Mouse (Mus musculus): ENCODE measurements around the gene Adam23. TPM values are rescaled to one million over a fixed set of nuclear protein-coding genes. Genes with fewer than 3 reads are reported as not detected.

Gene Adam23
- polyA plus RNA-seq, 1 experiment from 2014 or later, result 0.49 TPM

GRCm38 (mm10) chr1:63446047-63446704 is 485 bp downstream of the Adam23 start:
- Histone ChIP-seq H3K9ac (no peak overlapping the region), H3K4me1 (no peaks in the 10 kb centered on the region), H3K4me2 (peak overlapping the region; percentile 71), H3K4me3 (peak overlapping the region; percentile 53), H3K36me3 (no peaks in the 10 kb centered on the region), H3K9me3 (replicated peaks) (no peaks in the 10 kb centered on the region), H3K27me3 (replicated peaks) (peaks cover 71% of the 10 kb centered on the region), H3K27ac (no peak overlapping the region)
- no peak for ATAC-seq
- 2% methylated on average over 44 of the region's 68 CpGs for WGBS (ENCODE audit: insufficient replicate concordance)

DNA sequence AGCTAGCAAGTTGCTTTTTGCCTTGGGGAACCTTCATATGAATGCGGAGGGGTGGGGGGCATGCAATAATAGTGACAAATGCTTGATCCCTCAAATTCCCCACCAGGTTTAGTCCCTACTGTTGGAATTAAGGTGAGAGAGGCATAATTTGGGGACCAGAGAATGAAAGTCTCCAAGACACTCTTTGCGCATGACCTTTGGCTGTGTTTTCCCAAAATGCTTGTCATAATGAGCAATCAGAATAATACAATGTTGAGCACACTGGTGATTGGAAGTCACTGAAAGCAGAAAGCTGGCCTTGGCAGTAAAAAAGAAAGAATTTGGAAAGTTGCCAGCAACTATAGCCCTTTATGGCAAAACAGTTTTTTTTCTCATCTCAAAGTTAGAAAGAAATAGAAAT is 1.0 kb downstream of the Adam23 start:
- Histone ChIP-seq H3K27me3 (replicated peaks) (peaks cover 67% of the 10 kb centered on the region), H3K4me2 (peak overlapping the region; percentile 71), H3K4me3 (no peak overlapping the region), H3K27ac (no peak overlapping the region), H3K9ac (no peak overlapping the region), H3K9me3 (replicated peaks) (no peaks in the 10 kb centered on the region), H3K36me3 (no peaks in the 10 kb centered on the region), H3K4me1 (no peaks in the 10 kb centered on the region)
- 67% methylated on average over 2 of the region's 2 CpGs for WGBS (ENCODE audit: insufficient replicate concordance)
- ATAC-seq, result no peak

- H3K27me3 ChIP-seq (replicated peaks), result peaks cover 45% of the 10 kb centered on the region
- no peak overlapping the region for H3K9ac ChIP-seq
- WGBS (ENCODE audit: insufficient replicate concordance), result 48% methylated on average over 4 of the region's 4 CpGs
- H3K4me2 ChIP-seq, result no peak overlapping the region
- ATAC-seq, result no peak
- no peak overlapping the region for H3K4me3 ChIP-seq
- no peaks in the 10 kb centered on the region for H3K36me3 ChIP-seq
- H3K27ac ChIP-seq, result no peak overlapping the region
- peaks cover 7% of the 10 kb centered on the region; the same call in 1 of the 2 replicates for H3K4me1 ChIP-seq
- no peaks in the 10 kb centered on the region for H3K9me3 ChIP-seq (replicated peaks)
Observed at GRCm38 (mm10) chr1:63450091-63450490, 4.4 kb downstream of the Adam23 start.

- H3K4me3 ChIP-seq, result no peak overlapping the region
- no peaks in the 10 kb centered on the region for H3K9me3 ChIP-seq (replicated peaks)
- H3K27ac ChIP-seq, result no peak overlapping the region
- ATAC-seq, result peak; percentile 79
- H3K27me3 ChIP-seq (replicated peaks), result peaks cover 12% of the 10 kb centered on the region
- no peaks in the 10 kb centered on the region for H3K36me3 ChIP-seq
- H3K4me1 ChIP-seq, result peaks cover 11% of the 10 kb centered on the region; the same call in 1 of the 2 replicates
- no peak overlapping the region for H3K9ac ChIP-seq
- 11% methylated on average over 5 of the region's 5 CpGs for WGBS (ENCODE audit: insufficient replicate concordance)
- H3K4me2 ChIP-seq, result no peak overlapping the region
Observed at GRCm38 (mm10) chr1:63453332-63453887, 7.7 kb downstream of the Adam23 start.

- H3K36me3 ChIP-seq, result no peaks in the 10 kb centered on the region
- 53% methylated on average over 8 of the region's 8 CpGs for WGBS (ENCODE audit: insufficient replicate concordance)
- no peak overlapping the region for H3K4me2 ChIP-seq
- H3K9me3 ChIP-seq (replicated peaks), result no peaks in the 10 kb centered on the region
- ATAC-seq, result no peak
- no peak overlapping the region for H3K27ac ChIP-seq
- H3K27me3 ChIP-seq (replicated peaks), result no peaks in the 10 kb centered on the region
- H3K4me3 ChIP-seq, result no peak overlapping the region
- H3K9ac ChIP-seq, result no peak overlapping the region
- peaks cover 10% of the 10 kb centered on the region; the same call in 1 of the 2 replicates for H3K4me1 ChIP-seq
Observed at GRCm38 (mm10) chr1:63457801-63458519, 12.3 kb downstream of the Adam23 start.

DNA sequence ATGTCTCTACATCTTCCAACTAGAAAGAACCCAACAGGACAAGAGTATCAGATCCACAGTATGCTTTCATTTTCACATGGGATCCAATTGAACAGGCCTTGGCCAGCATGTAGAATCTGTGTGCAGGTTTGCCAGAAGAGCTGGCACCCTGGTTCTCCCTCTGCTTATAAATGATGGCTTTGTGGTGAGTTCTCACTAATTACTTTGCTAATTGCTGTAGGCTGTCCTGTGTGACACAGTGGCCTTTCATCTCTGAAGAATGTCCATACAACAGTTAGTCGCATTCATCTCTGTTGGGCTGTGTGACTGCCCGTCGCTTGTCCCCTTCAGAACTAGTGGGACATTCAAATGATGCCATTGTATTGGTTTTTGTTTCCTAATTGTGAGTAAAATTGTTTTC is 13.5 kb downstream of the Adam23 start:
- no peaks in the 10 kb centered on the region for H3K9me3 ChIP-seq (replicated peaks)
- no peaks in the 10 kb centered on the region for H3K27me3 ChIP-seq (replicated peaks)
- no peak for ATAC-seq
- no peaks in the 10 kb centered on the region for H3K36me3 ChIP-seq
- no peak overlapping the region for H3K4me3 ChIP-seq
- no peak overlapping the region for H3K9ac ChIP-seq
- H3K27ac ChIP-seq, result no peak overlapping the region
- H3K4me2 ChIP-seq, result no peak overlapping the region
- peaks cover 5% of the 10 kb centered on the region; the same call in 1 of the 2 replicates for H3K4me1 ChIP-seq
- WGBS (ENCODE audit: insufficient replicate concordance), result 86% methylated on average over 3 of the region's 3 CpGs

DNA sequence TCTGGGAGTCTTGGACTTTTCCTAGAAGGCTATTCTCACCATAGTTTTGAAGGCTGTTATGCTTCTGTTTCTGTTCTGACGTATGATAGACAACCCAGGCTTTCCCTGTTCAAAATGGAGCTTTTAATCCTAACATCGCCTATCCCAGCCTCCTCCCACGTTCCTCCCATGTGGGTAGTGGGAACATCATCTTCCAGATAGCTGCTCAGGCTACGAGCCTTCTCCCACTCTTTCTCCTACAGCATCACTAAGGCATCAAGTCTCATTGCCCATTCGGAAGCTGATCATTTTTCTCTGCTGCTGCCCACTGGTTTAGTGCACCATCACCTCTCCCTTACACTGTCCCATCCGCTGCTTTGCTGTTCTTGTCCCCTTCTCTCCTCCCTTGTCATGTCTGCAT is 14.2 kb downstream of the Adam23 start:
- no peak for ATAC-seq
- WGBS (ENCODE audit: insufficient replicate concordance), result 68% methylated on average over 6 of the region's 6 CpGs
- no peak overlapping the region for H3K4me3 ChIP-seq
- H3K36me3 ChIP-seq, result no peaks in the 10 kb centered on the region
- no peak overlapping the region for H3K27ac ChIP-seq
- no peak overlapping the region for H3K9ac ChIP-seq
- no peak overlapping the region for H3K4me2 ChIP-seq
- no peaks in the 10 kb centered on the region for H3K9me3 ChIP-seq (replicated peaks)
- no peaks in the 10 kb centered on the region for H3K27me3 ChIP-seq (replicated peaks)
- peaks cover 5% of the 10 kb centered on the region; the same call in 1 of the 2 replicates for H3K4me1 ChIP-seq

GRCm38 (mm10) chr1:63464441-63464840 is 18.8 kb downstream of the Adam23 start:
- H3K27ac ChIP-seq, result no peak overlapping the region
- no peaks in the 10 kb centered on the region for H3K36me3 ChIP-seq
- H3K27me3 ChIP-seq (replicated peaks), result no peaks in the 10 kb centered on the region
- H3K9me3 ChIP-seq (replicated peaks), result no peaks in the 10 kb centered on the region
- H3K9ac ChIP-seq, result no peak overlapping the region
- ATAC-seq, result no peak
- no peak overlapping the region for H3K4me3 ChIP-seq
- H3K4me1 ChIP-seq, result no peaks in the 10 kb centered on the region
- H3K4me2 ChIP-seq, result no peak overlapping the region
- WGBS (ENCODE audit: insufficient replicate concordance), result 55% methylated on average over 1 of the region's 1 CpGs

GRCm38 (mm10) chr1:63473272-63473671 is 27.6 kb downstream of the Adam23 start:
- Histone ChIP-seq H3K4me2 (no peak overlapping the region), H3K27me3 (replicated peaks) (no peaks in the 10 kb centered on the region; the same call in 1 of the 2 replicates), H3K36me3 (no peaks in the 10 kb centered on the region), H3K4me3 (no peak overlapping the region), H3K27ac (no peak overlapping the region), H3K9me3 (replicated peaks) (no peaks in the 10 kb centered on the region), H3K9ac (no peak overlapping the region), H3K4me1 (no peaks in the 10 kb centered on the region)
- no peak for ATAC-seq
- WGBS (ENCODE audit: insufficient replicate concordance), result 67% methylated on average over 2 of the region's 2 CpGs

DNA sequence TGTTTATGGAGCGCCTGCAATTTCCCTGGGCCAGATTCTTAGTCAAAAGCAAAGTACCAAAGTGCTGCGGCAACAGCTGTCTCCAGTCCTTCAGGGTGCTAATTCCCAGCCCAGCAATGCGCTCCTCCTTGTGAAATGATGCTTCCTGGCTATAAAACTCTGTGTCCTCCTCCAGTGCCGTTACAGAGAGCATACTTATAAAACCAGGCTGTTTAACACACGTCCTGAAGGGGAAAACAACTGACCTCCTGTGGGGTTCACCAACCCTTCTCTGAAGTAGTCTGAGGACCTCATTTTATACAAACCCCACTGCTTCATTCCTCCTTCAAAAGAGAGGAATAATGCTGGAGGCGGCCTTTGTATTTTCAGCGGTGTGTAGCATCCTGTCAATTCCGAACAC is 28.0 kb downstream of the Adam23 start:
- Histone ChIP-seq H3K4me1 (no peaks in the 10 kb centered on the region), H3K9ac (no peak overlapping the region), H3K4me2 (no peak overlapping the region), H3K9me3 (replicated peaks) (no peaks in the 10 kb centered on the region), H3K4me3 (no peak overlapping the region), H3K27me3 (replicated peaks) (no peaks in the 10 kb centered on the region; the same call in 1 of the 2 replicates), H3K27ac (no peak overlapping the region), H3K36me3 (no peaks in the 10 kb centered on the region)
- 69% methylated on average over 8 of the region's 8 CpGs for WGBS (ENCODE audit: insufficient replicate concordance)
- ATAC-seq, result no peak

DNA sequence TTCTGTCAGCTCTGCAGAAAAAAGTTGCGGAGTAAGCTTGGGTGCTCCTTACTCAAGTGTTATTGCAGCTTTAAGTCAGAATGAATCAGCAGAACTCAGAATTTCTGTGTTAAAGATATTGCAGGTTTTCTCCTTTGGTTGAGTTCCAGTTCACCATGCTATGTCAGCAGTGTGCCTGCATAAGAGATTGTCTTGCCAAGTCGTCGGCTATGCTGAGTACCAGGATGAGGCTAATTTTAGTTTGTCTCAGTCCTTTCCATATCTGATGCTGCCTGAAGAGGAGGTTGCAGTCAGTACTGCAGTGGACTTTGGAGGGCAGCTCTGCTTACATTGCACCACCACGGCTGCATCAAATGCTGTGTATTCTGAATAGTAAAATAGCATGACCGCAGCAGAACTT is 33.3 kb downstream of the Adam23 start:
- Histone ChIP-seq H3K9ac (no peak overlapping the region), H3K27me3 (replicated peaks) (no peaks in the 10 kb centered on the region; the same call in 1 of the 2 replicates), H3K4me3 (no peak overlapping the region), H3K27ac (no peak overlapping the region), H3K36me3 (no peaks in the 10 kb centered on the region), H3K9me3 (replicated peaks) (no peaks in the 10 kb centered on the region), H3K4me1 (no peaks in the 10 kb centered on the region), H3K4me2 (no peak overlapping the region)
- 75% methylated on average over 5 of the region's 5 CpGs for WGBS (ENCODE audit: insufficient replicate concordance)
- no peak for ATAC-seq

DNA sequence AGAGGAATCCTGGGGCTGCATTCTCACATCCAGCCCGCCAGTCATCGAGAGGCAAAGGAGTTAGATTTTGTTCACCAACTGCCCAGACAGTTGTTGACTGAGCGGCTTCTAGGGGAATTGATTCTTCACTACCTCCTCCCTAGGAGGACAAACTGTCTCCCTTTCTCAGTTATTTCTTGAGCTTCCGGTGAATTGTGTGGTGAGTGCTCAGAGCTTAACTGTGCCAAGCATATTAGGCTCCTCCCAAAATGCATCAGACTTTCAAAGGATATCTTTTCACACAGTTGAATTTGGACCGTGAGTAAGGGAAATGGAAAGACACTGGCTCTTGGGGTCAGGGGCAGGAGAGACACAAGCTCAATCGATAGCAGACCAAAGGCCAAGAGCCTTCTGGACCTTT is 39.0 kb downstream of the Adam23 start:
- Histone ChIP-seq H3K27ac (no peak overlapping the region), H3K9me3 (replicated peaks) (no peaks in the 10 kb centered on the region), H3K9ac (no peak overlapping the region), H3K4me3 (no peak overlapping the region), H3K27me3 (replicated peaks) (no peaks in the 10 kb centered on the region; the same call in 1 of the 2 replicates), H3K4me2 (no peak overlapping the region), H3K36me3 (no peaks in the 10 kb centered on the region), H3K4me1 (no peaks in the 10 kb centered on the region)
- no peak for ATAC-seq
- 75% methylated on average over 6 of the region's 6 CpGs for WGBS (ENCODE audit: insufficient replicate concordance)

All from liver, embryonic 12.5 days (tissue).